Mouse (Mus musculus): ENCODE data around the gene Kmt2b.

- TF ChIP-seq CTCF (IDR thresholded peaks at IDR 0.05; ENCODE audit: control insufficient read depth, insufficient read depth, insufficient replicate concordance, low read depth, low read length): no peak
- TF ChIP-seq POLR2A (IDR thresholded peaks at IDR 0.05; ENCODE audit: control insufficient read depth, low read depth, low read length): no peak
Observed at GRCm38 (mm10) chr7:30567555-30567954, 21.0 kb downstream of the Kmt2b start.

Measured in testis, adult 2 months (tissue).